Mouse (Mus musculus) kidney, adult 8-10 months (tissue): ENCODE measurements around the gene Arhgap45.

ENCODE experiments used
- DNase-seq, 2 experiments: peaks; one replicate each; pipeline ENCODE4 v3.0.0; 2022

The Arhgap45 gene

DNA sequence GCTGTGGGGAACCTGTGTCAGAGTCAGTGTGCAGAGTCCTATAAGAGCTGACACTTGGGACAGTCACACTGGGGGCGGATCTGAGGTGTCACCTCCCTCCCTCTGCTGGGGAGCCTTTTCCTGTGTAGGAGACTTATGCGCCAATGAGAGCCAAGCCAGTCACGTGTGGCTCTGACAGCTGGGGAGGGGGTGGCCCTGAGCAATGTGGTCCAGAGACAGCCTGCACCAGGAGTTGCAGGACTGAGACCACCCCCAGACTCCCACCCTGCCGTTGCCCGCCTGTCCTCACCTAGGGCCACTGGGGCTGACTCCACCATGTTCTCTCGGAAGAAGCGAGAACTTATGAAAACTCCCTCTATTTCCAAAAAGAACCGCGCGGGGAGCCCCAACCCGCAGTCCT lies at the start of gene Arhgap45:
TSS of gene Arhgap45 (plus strand) at position 143 of the 400 bp plus-strand sequence.
- DNase-seq = no peak

DNA sequence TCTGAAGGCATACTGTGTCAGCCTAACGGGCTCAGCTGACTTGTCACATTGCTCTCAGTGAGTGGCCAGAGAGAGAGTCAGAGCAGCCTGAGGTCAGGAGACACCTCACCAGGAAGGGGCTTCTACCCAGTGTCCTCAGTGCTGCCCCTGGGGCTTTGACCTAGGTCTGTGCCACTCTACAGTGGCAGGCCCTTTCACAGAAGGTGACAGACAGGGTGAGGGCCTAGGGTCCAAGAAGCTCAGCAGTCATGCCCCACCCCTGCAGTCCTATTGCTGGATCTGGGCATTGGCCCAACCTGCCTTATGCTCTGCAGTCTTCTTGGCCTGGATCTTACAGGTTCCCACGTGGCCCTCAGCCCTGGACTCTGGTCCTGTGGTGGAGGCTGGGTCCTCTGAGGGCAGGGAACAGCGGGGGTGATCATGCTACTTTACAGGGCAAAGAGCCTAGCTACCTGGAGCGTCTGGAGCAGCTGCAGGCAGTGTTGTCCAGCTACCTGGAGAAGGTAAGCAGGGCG lies 49.5 kb upstream of the Arhgap45 start:
- peak; percentile 91 to 94 for DNase-seq

DNA sequence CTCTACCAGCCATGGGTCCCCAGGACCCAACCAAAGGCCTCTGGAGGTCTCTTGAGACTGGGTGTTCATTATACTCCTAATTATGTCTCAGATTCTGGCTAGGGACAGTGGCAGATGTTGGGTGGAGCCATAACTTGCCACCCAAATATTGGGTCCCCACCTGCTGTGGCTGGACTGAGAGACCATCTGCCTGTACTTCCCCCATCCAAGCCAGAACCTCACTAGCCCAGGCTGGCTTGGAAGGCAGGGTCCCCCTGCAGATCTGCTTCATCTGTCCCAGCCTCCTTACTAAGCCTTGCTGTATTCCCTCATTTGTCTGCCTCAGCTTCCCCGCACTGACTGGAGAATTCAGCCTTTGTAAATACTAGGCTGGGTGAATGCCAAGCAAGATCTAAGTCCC lies 48.3 kb upstream of the Arhgap45 start:
- no peak for DNase-seq

DNA sequence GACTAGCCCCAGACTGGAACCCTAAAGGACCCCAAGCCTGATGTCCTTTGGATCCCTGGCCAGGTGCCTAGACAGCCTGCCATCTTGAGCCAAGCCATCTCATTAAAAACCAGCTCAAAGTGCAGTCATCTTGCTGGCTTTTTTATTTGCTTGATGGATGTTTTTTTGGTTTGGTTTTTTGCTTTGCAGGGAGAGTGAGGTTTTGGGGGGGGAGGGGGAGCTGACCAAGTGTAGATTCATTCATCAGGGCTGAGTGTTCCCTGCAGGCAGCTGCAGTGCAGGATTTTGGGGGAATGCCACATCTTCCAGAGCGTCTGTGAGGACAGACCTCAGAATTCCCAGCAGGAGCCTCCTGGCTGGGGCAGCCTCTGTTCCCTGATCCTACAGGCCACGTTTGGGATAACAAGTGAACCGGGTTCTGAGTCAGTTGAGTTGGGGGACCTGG lies 47.3 kb upstream of the Arhgap45 start:
- DNase-seq = peak; percentile 72 to 73

DNA sequence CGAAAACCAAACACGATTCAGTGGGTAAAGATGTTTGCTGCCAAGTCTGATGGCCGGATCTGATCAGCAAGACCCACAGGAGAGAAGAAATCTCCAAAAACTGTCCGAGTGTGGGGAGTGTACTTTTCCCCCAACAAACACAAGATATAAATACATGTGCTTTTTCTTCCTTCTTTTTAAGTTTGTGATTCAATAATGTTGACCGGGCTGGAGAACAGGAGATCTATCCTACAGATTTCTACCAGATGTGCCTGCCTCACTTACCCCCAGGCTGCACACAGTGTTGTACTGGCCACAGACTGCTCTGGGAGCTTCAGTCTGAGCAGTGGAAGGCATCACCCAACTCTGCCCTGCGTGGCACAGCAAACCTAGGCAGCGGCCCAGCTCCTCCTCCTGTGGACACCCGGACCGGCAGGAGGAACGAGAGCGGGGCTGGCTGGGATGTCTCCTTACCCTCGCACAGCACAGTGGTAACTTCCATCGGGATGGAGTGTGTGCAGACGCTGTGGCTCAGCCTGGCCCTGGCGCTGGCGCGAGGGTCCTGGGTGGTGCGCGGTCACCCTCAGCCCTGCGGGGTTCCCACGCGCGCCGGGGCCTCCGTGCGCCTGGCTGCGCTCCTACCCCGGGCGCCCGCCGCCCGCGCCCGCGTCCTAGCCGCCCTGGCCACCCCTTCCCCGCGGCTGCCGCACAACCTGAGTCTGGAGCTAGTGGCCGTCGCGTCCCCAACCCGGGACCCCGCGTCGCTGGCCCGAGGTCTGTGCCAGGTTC lies 45.9 kb upstream of the Arhgap45 start, which contains the start of gene Grin3b:
TSS of gene Grin3b (plus strand) at position 301 of the 768 bp plus-strand sequence.
- DNase-seq = no peak

DNA sequence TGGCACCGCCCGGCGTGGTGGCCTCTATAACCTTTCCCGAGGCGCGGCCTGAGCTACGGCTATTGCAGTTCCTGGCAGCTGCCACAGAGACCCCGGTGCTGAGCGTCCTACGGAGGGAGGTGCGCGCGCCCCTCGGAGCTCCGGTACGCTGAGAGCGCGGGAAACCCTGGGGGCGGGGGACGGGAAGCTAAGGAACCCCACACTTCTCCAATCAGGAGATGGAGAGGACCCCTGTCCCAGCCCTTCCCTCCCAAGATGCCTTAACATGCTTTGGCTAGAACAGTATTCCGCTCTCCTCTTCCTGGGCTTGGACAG lies 45.3 kb upstream of the Arhgap45 start:
- DNase-seq = no peak

DNA sequence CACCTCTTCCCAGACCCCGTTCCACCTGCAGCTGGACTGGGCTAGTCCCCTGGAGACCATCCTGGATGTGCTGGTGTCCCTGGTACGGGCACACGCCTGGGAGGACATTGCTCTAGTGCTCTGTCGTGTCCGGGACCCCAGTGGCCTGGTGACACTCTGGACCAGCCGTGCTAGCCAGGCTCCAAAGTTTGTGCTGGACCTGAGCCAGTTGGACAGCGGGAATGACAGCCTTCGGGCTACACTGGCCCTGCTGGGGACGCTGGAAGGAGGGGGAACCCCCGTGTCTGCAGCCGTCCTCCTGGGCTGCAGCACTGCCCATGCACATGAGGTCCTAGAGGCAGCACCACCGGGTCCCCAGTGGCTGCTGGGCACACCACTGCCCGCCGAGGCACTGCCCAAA lies 43.6 kb upstream of the Arhgap45 start:
- no peak for DNase-seq

DNA sequence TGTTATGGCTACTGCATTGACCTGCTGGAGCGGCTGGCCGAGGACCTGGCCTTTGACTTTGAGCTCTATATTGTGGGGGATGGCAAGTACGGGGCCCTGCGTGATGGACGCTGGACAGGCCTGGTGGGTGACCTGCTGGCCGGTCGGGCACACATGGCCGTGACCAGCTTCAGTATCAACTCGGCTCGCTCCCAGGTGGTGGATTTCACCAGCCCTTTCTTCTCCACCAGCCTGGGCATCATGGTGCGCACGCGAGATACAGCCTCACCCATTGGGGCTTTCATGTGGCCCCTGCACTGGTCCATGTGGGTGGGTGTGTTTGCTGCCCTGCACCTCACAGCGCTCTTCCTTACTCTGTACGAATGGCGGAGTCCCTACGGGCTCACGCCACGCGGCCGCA lies 42.4 kb upstream of the Arhgap45 start:
- no peak for DNase-seq

DNA sequence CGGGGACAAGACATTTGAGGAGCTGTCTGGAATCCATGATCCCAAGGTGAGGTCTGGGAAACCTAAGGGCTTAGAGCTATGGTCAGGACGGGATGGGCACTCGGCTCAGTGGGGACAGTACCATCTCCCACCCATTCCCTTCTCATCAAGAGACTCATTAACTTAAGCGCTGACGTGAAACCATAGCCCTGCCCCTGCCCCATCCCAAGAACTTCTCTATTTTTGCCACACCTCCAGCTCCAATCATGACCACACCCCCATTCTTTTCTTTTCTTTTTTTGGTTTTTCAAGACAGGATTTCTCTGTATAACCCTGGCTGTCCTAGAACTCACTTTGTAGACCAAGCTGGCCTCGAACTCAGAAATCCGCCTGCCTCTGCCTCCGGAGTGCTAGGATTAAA lies 41.8 kb upstream of the Arhgap45 start:
- DNase-seq = no peak

DNA sequence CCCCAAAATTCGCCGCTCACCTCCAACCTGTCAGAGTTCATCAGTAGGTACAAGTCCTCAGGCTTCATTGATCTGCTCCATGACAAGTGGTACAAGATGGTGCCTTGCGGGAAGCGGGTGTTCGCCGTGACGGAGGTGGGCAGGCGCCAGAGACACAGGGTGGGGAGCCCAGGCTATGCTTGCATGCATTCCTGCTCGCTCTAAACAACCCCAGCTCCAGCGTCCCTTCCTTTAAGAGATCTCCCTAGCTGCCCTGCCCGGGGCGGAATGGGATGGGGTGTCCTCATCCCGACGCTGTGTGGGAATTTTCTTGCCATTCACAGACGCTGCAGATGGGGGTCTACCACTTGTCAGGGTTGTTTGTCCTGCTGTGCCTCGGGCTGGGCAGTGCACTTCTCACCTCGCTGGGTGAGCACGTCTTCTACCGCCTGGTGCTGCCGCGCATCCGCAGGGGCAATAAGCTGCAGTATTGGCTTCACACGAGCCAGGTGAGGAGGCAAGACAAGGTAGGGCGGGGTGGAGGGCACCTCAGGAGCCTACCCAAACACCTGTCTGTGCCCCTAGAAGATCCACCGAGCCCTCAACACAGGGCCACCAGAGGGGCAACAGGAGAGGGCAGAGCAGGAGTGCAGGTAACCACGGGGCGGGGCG lies 40.3 kb upstream of the Arhgap45 start:
- DNase-seq = no peak

DNA sequence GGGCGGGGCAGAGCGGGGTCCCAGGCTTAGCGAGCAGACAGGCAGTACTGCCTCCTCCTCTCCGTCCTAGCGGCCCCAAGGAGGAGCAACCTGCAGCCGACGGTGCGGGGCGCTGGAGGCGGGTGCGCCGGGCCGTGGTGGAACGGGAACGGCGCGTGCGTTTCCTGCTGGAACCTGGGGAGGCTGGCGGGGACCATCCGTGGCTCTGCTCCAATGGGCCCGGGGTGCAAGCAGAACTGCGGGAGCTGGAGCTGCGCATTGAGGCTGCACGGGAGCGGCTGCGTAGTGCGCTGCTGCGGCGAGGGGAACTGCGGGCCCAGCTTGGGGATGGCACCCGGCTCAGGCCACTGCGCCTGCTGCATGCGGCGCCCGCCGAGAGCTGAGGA lies 39.7 kb upstream of the Arhgap45 start:
- no peak for DNase-seq

DNA sequence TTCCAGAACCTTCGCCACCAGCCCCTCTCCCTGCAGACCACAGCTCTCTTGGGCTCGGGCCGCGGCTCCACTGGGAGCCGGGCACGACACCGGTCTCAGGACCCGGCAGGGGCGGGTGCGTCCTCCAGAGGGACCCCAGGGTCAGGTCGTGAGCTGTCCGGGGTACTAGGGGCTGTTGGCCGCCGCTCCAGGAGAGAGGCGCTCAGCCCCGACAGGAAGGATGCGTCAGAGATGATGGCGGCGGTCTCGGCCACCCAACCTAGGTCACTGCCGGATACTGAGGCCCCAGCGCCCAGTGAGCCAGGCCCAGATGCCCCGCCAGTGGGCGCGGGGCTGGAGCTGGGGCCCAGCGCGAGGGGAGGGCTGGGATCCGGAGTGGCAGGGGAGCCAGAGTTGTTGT lies 39.1 kb upstream of the Arhgap45 start:
- DNase-seq = no peak

DNA sequence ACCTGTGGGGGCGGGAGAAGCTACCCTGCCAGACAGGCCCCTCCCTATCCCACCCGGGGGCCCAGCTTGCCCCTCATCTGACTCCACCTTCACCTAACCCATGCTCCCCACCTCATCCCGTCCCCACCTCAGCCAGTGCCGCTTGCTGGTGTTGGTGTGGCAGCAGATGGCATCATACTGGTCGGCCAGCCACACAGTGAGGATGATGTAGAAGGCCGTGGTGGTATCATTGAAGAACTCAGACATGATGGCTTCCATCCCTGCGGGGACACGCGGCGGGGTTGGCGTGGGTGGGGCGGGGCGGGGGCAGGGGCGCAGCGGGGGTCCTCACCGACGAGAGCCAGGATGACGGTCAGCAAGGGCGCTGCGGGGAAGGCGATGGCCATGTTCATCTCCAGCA lies 38.4 kb upstream of the Arhgap45 start:
- DNase-seq = no peak

DNA sequence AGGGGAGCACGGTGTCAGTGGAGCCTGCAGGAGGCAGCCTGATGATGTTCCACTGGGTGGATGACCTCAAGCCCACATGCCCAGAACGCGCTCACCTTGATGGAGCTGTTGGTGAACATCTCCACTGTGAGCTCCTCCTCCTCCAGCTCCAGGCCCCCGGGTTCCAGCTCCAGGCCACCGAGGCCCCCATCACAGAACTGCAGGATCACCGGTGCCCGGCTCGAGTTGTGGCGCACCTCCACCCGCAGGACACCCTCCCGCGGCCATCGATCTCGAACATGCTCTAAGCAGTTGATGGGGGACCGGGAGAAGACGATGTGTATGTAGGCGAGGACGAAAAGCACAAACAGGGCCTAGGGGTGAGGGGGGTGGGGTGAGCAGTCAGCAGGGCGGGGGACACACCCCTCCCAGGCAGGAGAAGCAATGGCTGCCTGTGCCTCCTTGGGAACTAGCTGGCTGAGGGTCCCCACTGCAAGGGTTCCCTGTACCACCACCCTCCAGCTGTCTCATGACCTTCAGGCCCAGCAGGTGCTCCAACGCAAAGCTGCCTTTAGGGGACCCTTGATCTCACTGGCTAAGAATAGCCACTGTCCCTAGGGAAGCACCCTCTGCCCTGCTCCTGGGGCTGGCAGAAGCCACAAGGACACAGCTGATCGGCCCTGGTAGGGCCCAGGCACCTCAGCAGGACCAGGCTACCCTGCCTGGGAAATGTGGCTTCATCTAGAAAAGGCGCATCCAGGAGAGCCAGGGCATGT lies 36.9 kb upstream of the Arhgap45 start:
- no peak for DNase-seq

DNA sequence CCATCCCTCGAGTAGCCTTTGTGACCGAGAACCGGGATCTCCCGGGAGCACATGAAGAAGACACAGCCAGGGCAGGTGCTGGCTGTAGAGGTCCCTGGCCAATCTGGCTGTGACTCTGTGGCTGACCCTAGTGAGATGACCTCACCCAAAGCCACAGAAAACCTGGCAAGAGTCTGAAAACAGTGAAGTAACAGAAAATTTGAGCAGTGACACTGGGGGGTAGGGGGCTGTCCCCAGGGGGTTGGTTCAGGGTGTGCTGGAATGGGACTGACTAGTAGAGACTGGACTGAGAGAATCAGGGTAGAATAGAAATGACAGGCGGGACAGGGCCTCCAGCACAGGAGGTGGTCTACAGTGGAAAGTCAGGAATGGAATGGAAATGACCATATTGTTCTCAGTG lies 33.2 kb upstream of the Arhgap45 start:
- DNase-seq = no peak

DNA sequence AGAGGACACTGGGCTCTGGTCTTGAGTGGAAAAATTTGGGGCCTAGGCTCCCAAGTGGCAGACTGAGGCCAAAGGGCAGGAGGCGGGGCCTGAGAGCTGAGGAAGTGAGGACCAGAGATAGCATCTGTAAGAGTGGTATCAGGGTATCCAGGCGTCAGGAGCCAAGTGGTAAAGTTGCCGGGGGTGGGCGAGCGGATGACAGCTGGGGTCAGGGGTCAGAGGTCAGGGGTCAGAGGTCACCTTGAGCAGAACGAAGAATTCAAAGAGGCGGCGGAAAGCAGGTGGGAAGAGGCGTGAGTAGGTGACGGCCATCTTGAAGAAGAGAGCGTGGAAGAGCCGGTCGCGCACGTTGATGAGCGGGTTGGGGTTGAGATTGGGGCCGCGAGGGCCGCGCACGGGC lies 32.8 kb upstream of the Arhgap45 start:
- peak; percentile 80 to 87 for DNase-seq

DNA sequence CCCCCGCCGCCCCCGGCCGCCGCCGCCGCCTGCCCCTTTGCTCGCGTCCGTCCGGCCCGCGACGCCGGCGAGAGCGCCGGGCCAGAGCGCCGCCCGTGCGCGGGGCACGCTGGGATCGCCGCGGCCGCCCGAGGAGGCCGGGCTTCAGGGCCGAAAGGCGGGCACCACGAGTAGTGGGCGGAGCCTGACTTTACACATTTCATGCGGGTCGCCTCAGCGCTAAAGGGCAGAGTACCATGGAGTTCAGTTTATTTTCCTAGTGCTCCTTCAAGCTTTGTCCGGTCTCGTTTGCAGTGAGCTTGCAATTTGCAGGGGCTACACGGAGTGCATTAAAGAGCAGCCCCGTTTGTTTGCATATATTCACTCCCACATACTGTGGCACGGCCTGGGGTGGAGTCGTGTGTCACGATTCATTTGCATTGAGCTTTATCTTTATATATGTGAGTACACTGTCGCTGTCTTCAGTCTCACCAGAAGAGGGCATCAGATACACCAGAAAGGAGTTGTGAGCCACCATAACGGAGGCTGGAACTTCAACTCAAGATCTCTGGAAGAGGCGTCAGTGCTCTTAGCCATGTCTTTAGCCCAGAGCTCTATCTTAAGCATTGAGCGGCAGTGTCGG lies 32.1 kb upstream of the Arhgap45 start, which contains the start of gene Tmem259:
TSS of gene Tmem259 (minus strand) at position 136 of the 622 bp plus-strand sequence.
- peak; percentile 89 for DNase-seq

DNA sequence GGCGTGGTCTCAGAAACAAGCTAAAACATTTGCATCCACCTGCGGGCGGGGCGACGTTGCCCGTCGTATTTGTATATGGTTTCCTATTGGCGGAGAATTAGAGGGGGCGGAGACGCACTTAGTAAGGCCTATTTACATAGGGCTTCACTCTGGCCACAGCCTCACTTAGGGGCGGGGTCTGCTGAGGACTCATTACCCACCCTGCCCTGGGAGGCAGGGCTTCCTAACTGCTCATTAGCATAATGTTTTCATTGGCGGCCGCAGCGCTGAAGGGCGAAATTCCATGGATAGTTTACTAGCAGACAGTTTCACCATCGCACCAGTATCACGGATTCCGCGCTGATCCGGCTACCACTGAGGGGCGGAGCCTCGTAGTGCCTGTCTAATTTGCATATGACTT lies 31.6 kb upstream of the Arhgap45 start:
- DNase-seq = peak; percentile 99 to 100

DNA sequence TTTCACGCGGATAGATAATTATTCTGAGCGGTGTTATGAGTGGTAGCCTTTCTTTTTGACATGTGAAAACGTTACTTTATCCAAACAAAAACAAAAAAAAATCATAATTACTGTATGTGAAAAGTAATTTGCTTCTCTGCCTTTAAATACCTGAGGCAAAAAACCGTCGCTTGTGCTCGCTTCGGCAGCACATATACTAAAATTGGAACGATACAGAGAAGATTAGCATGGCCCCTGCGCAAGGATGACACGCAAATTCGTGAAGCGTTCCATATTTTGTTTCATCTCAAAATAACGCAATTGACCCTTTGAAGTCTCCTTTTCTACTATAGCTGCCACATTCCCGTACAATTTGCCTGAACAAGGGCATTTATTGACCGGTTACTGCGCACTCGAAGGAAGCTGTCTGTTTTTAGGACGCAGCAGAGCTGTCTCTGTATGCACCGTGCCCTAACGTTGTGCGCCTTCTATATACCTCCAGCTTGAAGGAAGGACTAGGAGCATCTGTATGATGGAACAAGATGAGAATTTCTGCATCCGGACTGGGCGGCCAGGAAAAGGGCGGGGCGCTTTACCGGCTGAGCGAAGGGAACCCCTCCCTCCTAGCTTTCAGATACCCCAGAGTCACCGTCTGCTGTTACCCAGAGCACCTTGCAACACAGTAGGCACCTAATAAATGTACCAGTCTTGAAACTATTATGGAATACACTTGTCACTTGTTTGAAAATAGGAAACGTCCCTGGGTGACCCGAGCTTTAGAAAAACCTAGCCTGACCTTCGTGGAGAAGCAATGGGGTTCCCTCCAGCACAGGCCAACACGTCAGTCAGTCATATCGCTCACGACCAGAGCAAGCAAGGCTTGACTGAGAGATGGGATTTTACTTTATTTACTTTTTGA lies 30.9 kb upstream of the Arhgap45 start:
- DNase-seq = peak; percentile 65 to 66

DNA sequence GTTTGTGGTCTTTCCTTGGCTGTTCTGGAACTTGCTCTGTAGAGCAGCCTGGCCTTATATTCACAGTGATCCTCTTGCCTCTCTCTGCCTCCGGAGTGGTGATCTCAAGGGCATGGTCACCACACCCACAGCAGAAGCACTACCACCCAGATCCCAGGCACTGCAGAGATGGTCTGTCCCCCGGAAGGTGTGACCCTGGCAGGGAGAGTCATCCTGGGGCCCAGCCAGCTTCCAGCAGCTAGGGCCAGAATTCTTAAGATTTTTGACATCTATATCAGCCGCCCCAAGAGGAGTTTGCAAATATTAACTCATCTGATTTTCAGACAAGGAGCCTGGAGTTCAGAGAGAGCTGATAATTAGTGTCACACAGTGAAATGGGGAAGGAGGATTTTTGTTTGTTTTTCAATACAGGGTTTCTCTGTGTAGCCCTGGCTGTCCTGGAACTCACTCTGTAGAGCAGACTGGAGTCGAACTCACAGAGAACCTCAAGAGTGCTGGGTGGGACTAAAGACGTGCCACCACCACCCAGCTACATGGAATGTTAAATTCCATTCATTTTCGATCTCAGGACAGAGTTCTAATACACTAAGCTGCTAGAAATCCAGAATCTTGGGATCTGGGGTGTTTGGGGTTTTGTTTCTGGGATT lies 30.1 kb upstream of the Arhgap45 start:
- DNase-seq = no peak

DNA sequence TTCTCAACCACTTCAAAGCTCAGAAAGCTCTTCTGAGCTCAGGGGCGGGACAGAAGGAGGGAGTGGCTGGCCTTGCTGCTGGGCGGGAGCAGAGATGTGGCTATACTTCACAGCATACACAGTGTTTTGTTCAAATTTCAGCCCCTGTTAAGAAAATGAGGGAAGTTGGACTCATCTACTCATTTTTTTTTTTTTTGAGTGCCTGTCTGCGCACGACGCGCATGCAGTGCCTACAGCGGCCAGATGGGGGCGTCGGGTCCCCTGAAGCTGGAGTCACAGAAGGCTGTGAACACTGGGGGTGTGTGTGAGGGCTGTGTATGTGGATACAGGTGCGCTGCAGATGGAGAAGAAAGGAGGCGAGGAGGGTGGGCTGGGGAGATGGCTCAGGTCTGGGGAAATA lies 29.5 kb upstream of the Arhgap45 start:
- DNase-seq = peak; percentile 75 to 89
